In genomic region chr1:181017212-181017711, GRCm38 (mm10) we compare ENCODE assay signal across 8 mouse cellular contexts. TPM values are rescaled to one million over a fixed set of nuclear protein-coding genes. Genes with fewer than 3 reads are reported as not detected.
DNase-seq lines count a peak whose midpoint lies in the region; ATAC-seq lines count a peak whose summit lies in the region.

No protein-coding gene starts in this region.

- WGBS in forebrain, embryonic 13.5 days = under 1% methylated on average over 22 of the region's 22 CpGs
- under 1% methylated on average over 22 of the region's 22 CpGs for WGBS in large intestine, adult 2 months
- WGBS in liver, embryonic 16.5 days (ENCODE audit: insufficient replicate concordance) = under 1% methylated on average over 22 of the region's 22 CpGs
- under 1% methylated on average over 22 of the region's 22 CpGs for WGBS in neural tube, embryonic 13.5 days

- peaks cover 17% of the 10 kb centered on the region for H3K4me1 ChIP-seq in forebrain, embryonic 13.5 days
- peaks cover 13% of the 10 kb centered on the region for H3K4me1 ChIP-seq in liver, embryonic 16.5 days (ENCODE audit: control insufficient read depth, low read depth, low read length)
- H3K4me1 ChIP-seq in neural tube, embryonic 13.5 days (replicated peaks) = peaks cover 29% of the 10 kb centered on the region

- peaks cover 12% of the 10 kb centered on the region for H3K27me3 ChIP-seq in forebrain, embryonic 13.5 days
- H3K27me3 ChIP-seq in liver, embryonic 16.5 days (ENCODE audit: control insufficient read depth, insufficient read depth, low read depth, low read length) = peaks cover 28% of the 10 kb centered on the region
- H3K27me3 ChIP-seq in neural tube, embryonic 13.5 days = peaks cover 8% of the 10 kb centered on the region; the same call in 1 of the 2 replicates

- no peaks in the 10 kb centered on the region for H3K9me3 ChIP-seq in forebrain, embryonic 13.5 days (replicated peaks)
- no peaks in the 10 kb centered on the region for H3K9me3 ChIP-seq in liver, embryonic 16.5 days (replicated peaks; ENCODE audit: control insufficient read depth, low read length)
- no peaks in the 10 kb centered on the region for H3K9me3 ChIP-seq in neural tube, embryonic 13.5 days

- ATAC-seq in forebrain, embryonic 13.5 days = peak; percentile 88
- ATAC-seq in liver, embryonic 16.5 days (ENCODE audit: low read depth) = peak; percentile 70
- peak; percentile 84 for ATAC-seq in neural tube, embryonic 13.5 days (ENCODE audit: low read depth)

- H3K36me3 ChIP-seq in forebrain, embryonic 13.5 days (ENCODE audit: poor library complexity, severe bottlenecking) = no peaks in the 10 kb centered on the region
- no peaks in the 10 kb centered on the region for H3K36me3 ChIP-seq in liver, embryonic 16.5 days (ENCODE audit: control insufficient read depth, insufficient read depth)
- no peaks in the 10 kb centered on the region for H3K36me3 ChIP-seq in neural tube, embryonic 13.5 days

- intact Hi-C loops in heart, postnatal 10 days (cut with DNase I) = no loop called here

- H3K27ac ChIP-seq in forebrain, embryonic 13.5 days = no peak overlapping the region
- peak overlapping the region; percentile 32 for H3K27ac ChIP-seq in liver, embryonic 16.5 days (ENCODE audit: low read length)
- H3K27ac ChIP-seq in neural tube, embryonic 13.5 days (replicated peaks) = no peak overlapping the region

- peak overlapping the region; percentile 92 for H3K4me2 ChIP-seq in forebrain, embryonic 13.5 days
- H3K4me2 ChIP-seq in liver, embryonic 16.5 days (ENCODE audit: low read depth, low read length) = peak overlapping the region; percentile 74
- peak overlapping the region; percentile 97 for H3K4me2 ChIP-seq in neural tube, embryonic 13.5 days

- peak overlapping the region; percentile 53 for H3K9ac ChIP-seq in forebrain, embryonic 13.5 days
- peak overlapping the region; percentile 27; the same call in 1 of the 2 replicates for H3K9ac ChIP-seq in liver, embryonic 16.5 days (ENCODE audit: low read depth, low read length)
- peak overlapping the region; percentile 61 for H3K9ac ChIP-seq in neural tube, embryonic 13.5 days

- DNase-seq in ES-CJ7 (ENCODE audit: low read depth, low spot score) = peak; percentile 87
- peak; percentile 83 for DNase-seq in cerebellum, adult 11 months
- peak; percentile 81 to 85 for DNase-seq in heart, postnatal 10 days
- peak; percentile 43 for DNase-seq in large intestine, adult 2 months (ENCODE audit: low read depth, low spot score)
- DNase-seq in telencephalon, adult 2 months (ENCODE audit: low read depth, low spot score) = peak; percentile 50

- peak overlapping the region; percentile 47 for H3K4me3 ChIP-seq in forebrain, embryonic 13.5 days
- peak overlapping the region; percentile 56 for H3K4me3 ChIP-seq in liver, embryonic 16.5 days (ENCODE audit: low read depth, low read length)
- peak overlapping the region; percentile 46 for H3K4me3 ChIP-seq in neural tube, embryonic 13.5 days

RNA-seq across cellular contexts. Expression of gene Ephx1, which starts 3.4 kb away (rescaled TPM):
- polyA plus RNA-seq in forebrain, embryonic 13.5 days (2015; fragmentation: Nextera tagmentation; extraction: Ambion mirVana) = 1.3 and 1.7 TPM in 2 replicates
- 10 to 100 TPM; 20.5 to 21.2 TPM for total RNA-seq in heart, postnatal 10 days (2021)
- 15.5 and 16.1 TPM in 2 replicates for polyA plus RNA-seq in large intestine, adult 2 months (2012; rRNA removed)
- 10.1 and 11.3 TPM in 2 replicates for polyA plus RNA-seq in liver, embryonic 16.5 days (2015; fragmentation: Nextera tagmentation; extraction: Ambion mirVana)
- 4.8 and 6.0 TPM in 2 replicates for polyA plus RNA-seq in neural tube, embryonic 13.5 days (2015; fragmentation: Nextera tagmentation; extraction: Ambion mirVana)

RNA-seq across cellular contexts. Expression of gene 9130409I23Rik, which starts 33.8 kb away (rescaled TPM):
- polyA plus RNA-seq in forebrain, embryonic 13.5 days (2015; fragmentation: Nextera tagmentation; extraction: Ambion mirVana) = 0.11 TPM in 1 of 2 replicates, not detected in the other
- not detected for total RNA-seq in heart, postnatal 10 days (2021)
- not detected in 2 replicates for polyA plus RNA-seq in large intestine, adult 2 months (2012; rRNA removed)
- 0.15 TPM in 2 replicates for polyA plus RNA-seq in liver, embryonic 16.5 days (2015; fragmentation: Nextera tagmentation; extraction: Ambion mirVana)
- polyA plus RNA-seq in neural tube, embryonic 13.5 days (2015; fragmentation: Nextera tagmentation; extraction: Ambion mirVana) = not detected in 2 replicates
